Mouse (Mus musculus): Measurements from ENCODE around the gene P3h3. TPM values are rescaled to one million over a fixed set of nuclear protein-coding genes. Genes with fewer than 3 reads are reported as not detected.
A peak's percentile ranks its signal among the peaks of the same experiment; 100 is the strongest.

The P3h3 gene
- total RNA-seq, 4 experiments from 2014 or later: 2.0 to 4.5 (median 3.3) TPM

DNA sequence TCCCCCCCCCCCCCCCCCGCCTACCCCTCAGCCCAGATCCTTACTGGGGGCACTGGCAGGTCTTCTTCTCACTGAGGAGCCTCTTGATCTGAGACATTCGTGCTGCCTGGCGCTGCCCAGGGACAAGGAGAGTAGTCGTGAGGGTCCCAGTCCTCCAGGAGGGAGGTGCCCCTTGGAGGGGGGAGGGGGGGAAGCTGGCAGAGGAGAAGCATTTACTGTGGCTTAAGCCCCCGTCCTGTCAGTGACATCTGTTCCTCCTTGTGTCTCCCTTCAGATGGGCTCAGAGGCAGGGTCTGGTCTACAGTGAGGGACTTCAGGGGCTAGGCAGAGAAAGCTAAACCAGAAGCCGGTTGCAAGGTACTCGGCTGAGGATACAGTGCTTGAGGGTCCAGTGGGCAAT lies 9.0 kb upstream of the P3h3 start:
- DNase-seq (ENCODE audit: low spot score in 2 of 2): no peak

DNA sequence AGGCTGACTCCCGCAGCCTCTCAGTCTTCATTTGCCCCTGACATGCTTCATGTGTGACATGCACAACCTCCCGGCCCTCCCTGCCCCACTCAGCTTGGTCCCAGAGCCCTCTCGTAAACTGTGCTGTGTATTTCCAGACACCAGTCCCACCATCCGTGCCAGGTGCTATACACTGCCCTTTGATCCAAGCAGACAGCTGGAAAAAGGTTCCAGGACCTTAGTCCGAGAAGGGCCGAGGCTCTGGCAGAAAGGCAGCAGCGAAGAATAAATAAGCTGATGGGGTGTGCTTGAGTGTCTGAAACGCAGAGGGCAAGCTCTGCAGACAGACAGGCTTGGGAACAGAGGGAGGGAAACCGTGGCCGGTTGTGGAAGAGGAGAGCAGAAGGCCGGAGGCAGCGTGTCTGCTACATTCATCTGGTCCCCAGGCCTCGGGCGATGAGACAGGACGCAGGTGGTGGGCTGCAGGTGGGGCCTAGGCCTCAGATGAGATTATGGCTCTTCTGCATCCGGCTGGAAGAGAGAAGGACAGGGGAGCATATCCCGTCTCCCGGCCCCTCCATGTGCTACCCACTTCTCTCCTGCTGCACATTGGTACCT lies 8.3 kb upstream of the P3h3 start:
- DNase-seq (ENCODE audit: low spot score in 2 of 2): no peak

DNA sequence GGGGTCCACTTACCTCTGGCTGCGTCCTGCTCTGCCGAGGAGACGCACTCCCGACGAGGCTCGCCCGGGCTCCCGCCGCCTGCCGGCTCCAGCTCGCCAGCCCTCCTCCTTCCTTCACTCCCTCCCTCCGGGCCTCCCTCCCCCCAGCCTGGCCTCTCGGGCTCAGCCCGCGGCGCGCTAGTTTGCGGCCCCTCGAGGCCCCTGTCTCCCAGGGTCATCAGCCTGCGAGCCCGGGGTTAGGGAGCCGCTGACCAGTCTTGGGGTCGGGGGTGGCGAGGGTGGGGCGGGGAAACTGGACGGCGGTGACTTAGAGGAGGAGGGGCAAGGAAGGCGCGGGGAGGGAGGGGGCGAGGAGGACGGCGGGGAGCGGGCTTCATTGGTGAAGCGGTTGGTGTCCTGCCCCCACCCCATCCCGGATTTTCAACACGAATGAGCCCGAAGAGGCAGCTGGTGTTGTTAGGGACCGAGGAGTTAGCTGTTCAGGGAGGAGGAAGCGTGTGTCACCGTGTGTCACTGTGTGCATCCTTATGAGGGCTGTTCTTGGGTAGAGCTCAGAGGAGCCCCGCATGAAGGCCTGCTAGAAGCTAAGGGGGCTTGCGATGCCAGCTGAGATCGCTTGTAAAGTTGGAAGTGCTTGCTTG lies 6.2 kb upstream of the P3h3 start, which contains the start of gene Gpr162:
TSS of gene Gpr162 (minus strand) at position 326 of the 641 bp plus-strand sequence.
- peak in 1 of 2 experiments; percentile 24 for DNase-seq (ENCODE audit: low spot score in 2 of 2)

DNA sequence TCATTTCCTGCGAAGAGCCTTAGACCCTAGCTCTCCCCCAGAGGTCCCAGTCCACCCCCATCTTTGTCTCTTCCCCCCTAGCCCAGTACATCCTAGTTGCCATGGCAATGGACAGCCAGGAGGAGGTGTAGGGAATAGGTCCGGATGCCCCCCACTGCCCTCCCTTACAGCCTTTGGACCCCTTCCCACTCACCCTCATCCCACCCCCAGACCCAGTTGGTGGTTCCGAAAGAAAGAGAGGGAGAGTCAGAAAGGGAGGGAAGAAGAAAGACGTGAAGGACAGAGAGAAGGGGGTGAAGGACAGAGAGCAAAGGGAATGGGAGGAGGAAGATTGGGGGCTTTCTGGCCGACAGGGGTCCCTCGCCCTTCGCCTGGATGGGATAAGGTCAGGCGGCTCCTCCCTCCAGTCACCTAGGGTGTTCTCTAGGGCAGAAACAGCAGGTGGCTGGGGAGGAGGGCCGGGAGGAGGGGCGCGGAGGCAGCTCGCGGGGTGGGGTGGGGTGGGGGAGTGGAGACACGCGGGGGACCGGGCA lies 5.6 kb upstream of the P3h3 start:
- DNase-seq (ENCODE audit: low spot score in 2 of 2): no peak

- DNase-seq (ENCODE audit: low spot score in 2 of 2): no peak
Observed at GRCm38 (mm10) chr6:124862406-124863124, 5.0 kb upstream of the P3h3 start.

- no peak for DNase-seq (ENCODE audit: low spot score in 2 of 2)
Observed at GRCm38 (mm10) chr6:124861802-124862201, 4.2 kb upstream of the P3h3 start.

DNA sequence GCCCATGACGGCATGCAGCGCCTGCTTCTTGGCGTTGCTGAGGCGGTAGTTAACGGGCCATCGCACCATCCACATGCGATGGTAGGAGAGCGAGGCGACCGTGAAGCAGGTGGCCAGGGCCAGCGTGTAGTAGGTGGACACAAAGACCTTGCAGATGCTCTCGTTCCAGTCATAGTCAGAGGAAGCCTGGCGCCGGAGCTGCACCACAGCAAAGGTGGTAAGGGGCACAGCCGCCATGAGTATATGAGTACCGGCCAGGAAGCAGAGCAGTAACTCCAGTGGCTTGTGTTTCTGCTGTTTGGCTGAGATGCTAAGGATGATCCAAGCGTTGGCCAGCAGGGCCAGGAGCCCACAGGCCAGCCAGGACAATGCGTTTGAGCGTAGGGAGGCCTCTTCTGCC lies 3.7 kb upstream of the P3h3 start:
- no peak for DNase-seq (ENCODE audit: low spot score in 2 of 2)

- no peak for DNase-seq (ENCODE audit: low spot score in 2 of 2)
Observed at GRCm38 (mm10) chr6:124860511-124860910, 3.0 kb upstream of the P3h3 start.

- DNase-seq (ENCODE audit: low spot score in 2 of 2): peak; percentile 70 to 74
Observed at GRCm38 (mm10) chr6:124859725-124860124, 2.2 kb upstream of the P3h3 start.

- no peak for DNase-seq (ENCODE audit: low spot score in 2 of 2)
Observed at GRCm38 (mm10) chr6:124858561-124859318, 1.2 kb upstream of the P3h3 start.

- no peak for DNase-seq (ENCODE audit: low spot score in 2 of 2)
Observed at GRCm38 (mm10) chr6:124857840-124858530, 433 bp upstream of the P3h3 start.

DNA sequence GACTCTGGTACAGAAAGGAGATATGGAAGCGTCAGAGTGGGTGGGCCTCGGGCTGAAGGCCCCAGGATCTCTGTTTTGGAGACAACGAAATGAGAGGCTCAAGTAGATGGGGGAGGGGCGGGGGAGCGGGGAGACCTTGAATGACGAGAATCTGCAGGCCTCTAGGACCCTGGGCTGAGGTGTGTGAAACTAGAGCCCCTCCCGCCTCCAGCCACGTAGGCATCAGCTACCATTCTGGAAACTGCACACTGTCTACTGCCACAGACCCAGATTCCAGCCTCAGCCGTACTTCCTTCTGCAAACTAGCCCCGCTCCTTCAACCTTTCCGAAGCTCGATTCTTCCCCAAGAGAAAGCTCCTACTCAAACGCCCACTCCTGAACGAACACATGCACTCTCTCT lies 1.2 kb downstream of the P3h3 start:
- no peak for DNase-seq (ENCODE audit: low spot score in 2 of 2)

- no peak for DNase-seq (ENCODE audit: low spot score in 2 of 2)
Observed at GRCm38 (mm10) chr6:124854647-124855046, 2.9 kb downstream of the P3h3 start.

- no peak for DNase-seq (ENCODE audit: low spot score in 2 of 2)
Observed at GRCm38 (mm10) chr6:124850535-124850934, 7.0 kb downstream of the P3h3 start.

GRCm38 (mm10) chr6:124847305-124847704 lies 10.2 kb downstream of the P3h3 start:
- peak; percentile 79 to 83 for DNase-seq (ENCODE audit: low spot score in 2 of 2)

- DNase-seq (ENCODE audit: low spot score in 2 of 2): no peak
Observed at GRCm38 (mm10) chr6:124840241-124841167, 17.0 kb downstream of the P3h3 start, which contains the start of gene Gnb3. TSS of gene Gnb3 (minus strand) at chr6:124840275.

DNA sequence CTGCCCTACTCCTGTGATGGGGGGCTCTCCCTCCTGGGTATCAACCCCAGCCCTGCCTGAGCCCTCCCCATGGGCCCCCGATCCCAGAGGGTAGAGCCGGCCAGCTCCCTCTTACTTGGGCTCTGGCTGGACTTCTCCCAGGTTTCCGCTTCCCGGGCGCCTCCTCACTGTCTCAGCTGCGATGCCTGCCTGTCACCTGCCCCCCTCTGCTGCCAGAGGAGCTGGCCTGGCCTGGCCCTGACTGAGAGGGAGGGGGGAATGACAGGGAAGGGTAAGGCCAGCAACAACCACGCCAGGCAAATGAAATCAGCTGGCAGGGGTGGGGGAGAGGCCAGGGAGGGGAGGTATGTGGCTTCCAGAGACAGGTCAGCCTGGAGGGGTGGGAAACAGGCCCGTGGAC lies 17.7 kb downstream of the P3h3 start:
- peak; percentile 20 to 65 for DNase-seq (ENCODE audit: low spot score in 2 of 2)

DNA sequence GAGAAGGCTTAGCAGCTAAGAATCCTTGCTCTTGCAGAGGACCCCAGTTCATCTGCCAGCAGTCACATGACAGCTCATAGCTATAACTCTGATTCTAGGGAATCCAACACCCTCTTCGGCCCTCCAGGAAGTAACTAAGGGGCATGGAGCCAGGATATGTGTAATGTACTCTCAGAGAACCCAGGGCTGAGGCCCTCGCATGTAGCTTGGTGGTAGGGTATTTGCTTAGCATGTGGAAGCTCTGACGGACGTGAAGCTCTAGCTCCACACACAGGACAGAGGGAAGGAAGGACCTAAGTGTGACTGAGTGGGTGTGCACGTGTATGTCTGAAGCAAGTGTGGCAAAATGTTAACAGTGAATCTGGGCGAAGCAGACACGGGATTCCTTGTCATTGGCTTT lies 21.1 kb downstream of the P3h3 start:
- no peak for DNase-seq (ENCODE audit: low spot score in 2 of 2)

- no peak for DNase-seq (ENCODE audit: low spot score in 2 of 2)
Observed at GRCm38 (mm10) chr6:124835531-124835930, 22.0 kb downstream of the P3h3 start.

All from gastrocnemius, adult 8-10 months (tissue).